Mouse (Mus musculus): Measurements from ENCODE around the gene 3425401B19Rik.

DNA sequence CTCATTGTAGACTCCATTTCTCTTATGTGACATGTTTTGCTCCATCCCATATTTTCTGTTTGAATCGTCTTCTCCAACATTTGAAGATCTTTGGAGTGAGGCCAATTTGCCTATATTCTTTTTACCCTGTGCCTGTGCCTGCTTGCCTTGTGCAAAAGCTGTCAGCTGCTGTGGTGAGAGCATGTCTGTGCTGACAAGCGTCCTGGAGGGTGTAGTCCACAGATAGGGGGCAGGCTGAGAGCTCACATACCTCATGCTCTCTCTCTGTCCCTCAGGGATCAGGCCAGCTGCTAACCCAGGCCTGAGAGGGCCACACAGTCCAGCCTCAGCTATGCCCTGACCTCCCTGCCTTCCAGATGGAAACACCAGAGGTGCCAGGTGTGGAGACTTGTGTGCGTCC, 11.9 kb downstream of the 3425401B19Rik start:
- TF ChIP-seq CTCF (IDR thresholded peaks at IDR 0.05; ENCODE audit: extremely low read depth, insufficient read length, insufficient replicate concordance, low read depth, low read length) (no peak), POLR2A (IDR thresholded peaks at IDR 0.05; ENCODE audit: low read depth, low read length) (no peak)

All from small intestine, adult 2 months (tissue).